Mouse (Mus musculus): ENCODE results near the gene Hoxb13. TPM values are rescaled to one million over a fixed set of nuclear protein-coding genes. Genes with fewer than 3 reads are reported as not detected.

Gene Hoxb13
- total RNA-seq, 2 experiments from 2014 or later, result not detected

- intact Hi-C loops (cut with DNase I), result no loop called here
- Histone ChIP-seq H3K4me3 (no peak overlapping the region), H3K27ac (no peak overlapping the region)
- peak; percentile 27 for DNase-seq
- TF ChIP-seq CTCF (IDR thresholded peaks at IDR 0.05), result peak; percentile 49
Observed at GRCm38 (mm10) chr11:96198642-96199041, 4.5 kb downstream of the Hoxb13 start.

- intact Hi-C loops (cut with DNase I), result no loop called here
- TF ChIP-seq CTCF (IDR thresholded peaks at IDR 0.05), result no peak
- Histone ChIP-seq H3K4me3 (no peak overlapping the region), H3K27ac (no peak overlapping the region)
- no peak for DNase-seq
Observed at GRCm38 (mm10) chr11:96199181-96200086, 5.3 kb downstream of the Hoxb13 start.

DNA sequence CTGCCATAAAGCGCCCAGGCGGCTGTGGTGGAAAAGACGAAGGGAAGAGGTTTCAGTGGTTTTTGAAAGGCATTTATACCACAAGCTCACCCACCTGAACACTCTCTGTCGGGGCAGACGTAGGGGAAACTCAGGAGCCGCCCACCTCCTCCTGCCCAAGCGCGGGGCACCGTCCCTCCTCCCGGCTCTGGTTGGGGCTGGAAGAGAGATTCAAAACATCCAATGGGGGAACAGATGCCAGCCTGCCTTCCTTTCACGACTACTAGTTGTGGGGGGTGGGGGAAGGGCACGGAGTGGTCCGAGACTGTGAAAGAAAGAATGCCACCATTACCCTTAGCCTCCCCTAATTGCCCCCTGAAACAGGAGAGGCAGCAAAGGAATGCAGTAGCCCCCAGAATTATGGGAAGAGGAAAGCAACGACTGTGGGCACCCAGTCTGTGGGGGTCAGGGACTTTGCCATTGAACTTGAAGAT, 6.1 kb downstream of the Hoxb13 start:
- intact Hi-C loops (cut with DNase I), result no loop called here
- Histone ChIP-seq H3K27ac (no peak overlapping the region), H3K4me3 (no peak overlapping the region)
- no peak for TF ChIP-seq CTCF (IDR thresholded peaks at IDR 0.05)
- DNase-seq, result no peak

GRCm38 (mm10) chr11:96201741-96202140, 7.6 kb downstream of the Hoxb13 start:
- TF ChIP-seq CTCF (IDR thresholded peaks at IDR 0.05), result no peak
- no peak for DNase-seq
- intact Hi-C loops (cut with DNase I), result no loop called here

DNA sequence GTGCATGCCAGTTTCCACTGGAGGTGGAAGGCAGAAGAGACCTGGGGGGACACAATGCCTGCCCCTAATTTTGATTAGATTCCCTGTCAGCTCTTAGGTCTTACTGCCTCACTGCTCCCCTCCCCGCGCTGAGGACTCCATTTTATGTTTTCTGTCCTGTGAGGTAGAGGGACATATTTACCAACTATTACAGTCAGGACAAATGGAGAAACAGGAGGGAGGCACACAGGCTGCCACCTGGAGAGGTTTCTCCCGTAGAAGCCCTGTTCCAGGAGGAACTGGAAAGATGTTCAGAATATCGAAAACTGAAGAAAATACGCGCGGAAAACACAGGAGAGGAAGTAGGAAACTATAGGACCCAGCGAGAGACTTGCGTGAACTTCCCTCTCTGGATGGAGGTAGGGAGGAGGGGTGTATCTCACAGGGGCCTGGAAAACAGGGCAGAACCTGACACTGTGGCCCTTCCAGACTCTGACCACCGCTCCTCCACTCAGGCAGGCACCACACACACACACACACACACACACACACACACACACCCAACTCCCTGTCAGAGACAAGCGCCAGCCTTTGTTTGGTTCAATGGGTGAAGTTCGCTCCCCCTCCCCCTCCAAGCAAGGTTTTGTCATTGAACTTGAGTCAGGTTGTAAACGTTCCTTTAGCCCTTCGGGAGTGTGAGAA, 8.4 kb downstream of the Hoxb13 start:
- no peak for TF ChIP-seq CTCF (IDR thresholded peaks at IDR 0.05)
- intact Hi-C loops (cut with DNase I), result no loop called here
- Histone ChIP-seq H3K4me3 (no peak overlapping the region), H3K27ac (no peak overlapping the region)
- no peak for DNase-seq

More at GRCm38 (mm10) chr11:96201741-96202140, 7.6 kb downstream of the Hoxb13 start:
- H3K4me3 ChIP-seq, result no peak overlapping the region
- no peak overlapping the region for H3K27ac ChIP-seq

- no peak for DNase-seq
- no peak for TF ChIP-seq CTCF (IDR thresholded peaks at IDR 0.05)
- Histone ChIP-seq H3K4me3 (peak overlapping the region; percentile 42), H3K27ac (no peak overlapping the region)
- intact Hi-C loops (cut with DNase I), result no loop called here
Observed at GRCm38 (mm10) chr11:96203182-96203788, 9.2 kb downstream of the Hoxb13 start.

GRCm38 (mm10) chr11:96203789-96204186, 9.7 kb downstream of the Hoxb13 start:
- Histone ChIP-seq H3K4me3 (peak overlapping the region; percentile 42), H3K27ac (no peak overlapping the region)
- TF ChIP-seq CTCF (IDR thresholded peaks at IDR 0.05), result no peak
- no peak for DNase-seq
- intact Hi-C loops (cut with DNase I), result no loop called here

- intact Hi-C loops (cut with DNase I), result no loop called here
- no peak for DNase-seq
- TF ChIP-seq CTCF (IDR thresholded peaks at IDR 0.05), result no peak
- Histone ChIP-seq H3K27ac (no peak overlapping the region), H3K4me3 (no peak overlapping the region)
Observed at GRCm38 (mm10) chr11:96204351-96204750, 10.2 kb downstream of the Hoxb13 start.

GRCm38 (mm10) chr11:96205426-96206131, 11.5 kb downstream of the Hoxb13 start:
- no peak for TF ChIP-seq CTCF (IDR thresholded peaks at IDR 0.05)
- Histone ChIP-seq H3K27ac (no peak overlapping the region), H3K4me3 (no peak overlapping the region)
- intact Hi-C loops (cut with DNase I), result no loop called here
- DNase-seq, result no peak

GRCm38 (mm10) chr11:96223813-96224212, 29.7 kb downstream of the Hoxb13 start:
- peak; percentile 26; the same call in 1 of the 2 replicates for TF ChIP-seq CTCF (IDR thresholded peaks at IDR 0.05)
- intact Hi-C loops (cut with DNase I), result no loop called here
- Histone ChIP-seq H3K4me3 (no peak overlapping the region), H3K27ac (no peak overlapping the region)
- DNase-seq, result no peak

GRCm38 (mm10) chr11:96227676-96228075, 33.6 kb downstream of the Hoxb13 start:
- DNase-seq, result no peak
- intact Hi-C loops (cut with DNase I), result no loop called here
- Histone ChIP-seq H3K4me3 (no peak overlapping the region), H3K27ac (no peak overlapping the region)
- TF ChIP-seq CTCF (IDR thresholded peaks at IDR 0.05), result no peak

DNA sequence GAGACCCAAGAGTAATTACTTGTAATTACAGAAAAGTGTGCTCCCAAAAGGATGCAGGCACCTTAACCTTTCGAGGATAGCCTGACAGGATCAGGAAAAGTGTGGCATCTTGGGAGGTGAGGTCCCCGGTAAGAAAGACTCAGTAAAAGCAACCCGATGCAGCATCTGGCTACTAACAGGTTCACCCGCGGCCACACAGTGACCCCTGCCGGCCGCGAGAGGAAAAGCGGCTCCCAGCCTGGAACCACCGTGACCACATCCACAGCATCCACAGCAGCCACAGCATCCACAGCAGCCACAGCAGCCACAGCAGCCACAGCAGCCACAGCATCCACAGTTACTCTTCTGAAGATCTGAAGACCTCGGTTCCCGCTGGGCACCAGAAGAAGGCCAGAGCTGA, 40.8 kb downstream of the Hoxb13 start:
- TF ChIP-seq CTCF (IDR thresholded peaks at IDR 0.05), result peak; percentile 85
- intact Hi-C loops (cut with DNase I), result loop anchor here (2.0 kb wide), 2 partner anchors 88 to 142 kb away; no protein-coding TSS in a partner anchor
- DNase-seq, result peak; percentile 33
- Histone ChIP-seq H3K4me3 (no peak overlapping the region), H3K27ac (no peak overlapping the region)
